Mouse (Mus musculus): ENCODE measurements around the gene Gm3233.
A peak's percentile ranks its signal among the peaks of the same experiment; 100 is the strongest.

DNA sequence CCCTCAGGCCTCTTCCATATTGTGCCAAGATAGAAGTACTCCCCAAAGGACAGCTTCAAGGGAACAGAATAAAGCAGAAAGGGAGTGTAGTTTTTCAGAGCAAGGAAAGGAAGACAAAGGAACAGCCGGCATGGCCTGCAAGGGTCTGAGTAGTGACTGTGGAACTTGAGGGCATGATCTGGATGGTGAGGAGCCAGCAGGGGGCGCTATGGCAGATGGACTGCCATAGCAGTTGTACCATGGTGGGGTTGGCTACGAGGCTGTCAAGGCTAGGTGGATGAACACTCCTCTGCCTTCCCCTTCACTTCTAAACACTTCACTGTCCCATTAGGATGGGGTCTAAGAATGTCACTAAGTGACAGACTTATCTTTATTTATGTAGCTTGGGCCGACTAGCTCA, 30.2 kb downstream of the Gm3233 start:
- TF ChIP-seq CTCF (conservative IDR thresholded peaks at IDR 0.05; ENCODE audit: low read length) = peak; percentile 47
- no peak for TF ChIP-seq POU5F1 (IDR thresholded peaks at IDR 0.05; ENCODE audit: borderline replicate concordance, low read length)
- no peak for TF ChIP-seq NANOG (IDR thresholded peaks at IDR 0.05; ENCODE audit: borderline replicate concordance, low read length)
